Mouse (Mus musculus): ENCODE measurements around the gene Dpt. TPM values are rescaled to one million over a fixed set of nuclear protein-coding genes. Genes with fewer than 3 reads are reported as not detected.
"Not testable (repeated sequence)": the region's sequence is repeated elsewhere in the genome, so short reads cannot be mapped to it uniquely, and the experiment has no call there.

The Dpt gene
- polyA plus RNA-seq, 1 experiment from 2014 or later = not detected

GRCm38 (mm10) chr1:164786165-164786564 lies 10.3 kb upstream of the Dpt start:
- Histone ChIP-seq H3K27me3 (ENCODE audit: control insufficient read depth, insufficient read depth, low read length) (no peaks in the 10 kb centered on the region), H3K4me2 (ENCODE audit: low read depth, low read length) (no peak overlapping the region), H3K4me1 (ENCODE audit: control insufficient read depth, insufficient read depth, low read length) (no peaks in the 10 kb centered on the region), H3K4me3 (ENCODE audit: low read depth, low read length) (no peak overlapping the region), H3K27ac (ENCODE audit: low read depth, low read length) (no peak overlapping the region), H3K36me3 (ENCODE audit: control insufficient read depth, insufficient read depth, low read length) (no peaks in the 10 kb centered on the region), H3K9me3 (ENCODE audit: control insufficient read depth, low read length) (no peaks in the 10 kb centered on the region), H3K9ac (replicated peaks; ENCODE audit: low read depth, low read length) (no peak overlapping the region)
- 92% methylated on average over 5 of the region's 5 CpGs for WGBS
- ATAC-seq (ENCODE audit: low read depth) = no peak

GRCm38 (mm10) chr1:164787771-164788170 lies 8.7 kb upstream of the Dpt start:
- ATAC-seq (ENCODE audit: low read depth) = no peak
- 74% methylated on average over 7 of the region's 7 CpGs for WGBS
- Histone ChIP-seq H3K36me3 (ENCODE audit: control insufficient read depth, insufficient read depth, low read length) (no peaks in the 10 kb centered on the region), H3K27me3 (ENCODE audit: control insufficient read depth, insufficient read depth, low read length) (no peaks in the 10 kb centered on the region), H3K27ac (ENCODE audit: low read depth, low read length) (no peak overlapping the region), H3K9me3 (ENCODE audit: control insufficient read depth, low read length) (no peaks in the 10 kb centered on the region), H3K4me1 (ENCODE audit: control insufficient read depth, insufficient read depth, low read length) (no peaks in the 10 kb centered on the region), H3K4me2 (ENCODE audit: low read depth, low read length) (no peak overlapping the region), H3K4me3 (ENCODE audit: low read depth, low read length) (no peak overlapping the region), H3K9ac (replicated peaks; ENCODE audit: low read depth, low read length) (no peak overlapping the region)

DNA sequence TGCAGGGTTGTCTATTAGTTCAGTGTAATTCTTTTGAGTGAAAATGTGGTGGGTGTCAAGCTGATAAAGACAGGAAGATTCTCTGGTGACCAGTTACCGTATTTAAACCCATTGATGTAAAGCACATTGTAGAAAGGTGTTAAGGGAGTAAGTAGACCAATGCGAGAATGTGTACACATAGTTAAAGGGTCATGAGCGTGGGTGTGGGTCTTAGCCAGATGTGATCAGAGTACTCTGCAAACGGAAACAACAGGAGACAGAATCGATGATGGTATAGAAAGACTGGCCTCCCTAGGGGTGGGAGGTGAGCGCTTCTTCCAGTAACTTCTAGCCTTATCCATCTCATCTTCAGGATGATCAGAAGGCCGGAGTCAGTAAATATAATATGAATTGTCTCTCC lies 8.2 kb upstream of the Dpt start:
- no peak overlapping the region for H3K4me3 ChIP-seq (ENCODE audit: low read depth, low read length)
- no peak for ATAC-seq (ENCODE audit: low read depth)
- no peak overlapping the region for H3K9ac ChIP-seq (replicated peaks; ENCODE audit: low read depth, low read length)
- H3K4me1 ChIP-seq (ENCODE audit: control insufficient read depth, insufficient read depth, low read length) = no peaks in the 10 kb centered on the region
- H3K4me2 ChIP-seq (ENCODE audit: low read depth, low read length) = no peak overlapping the region
- no peaks in the 10 kb centered on the region for H3K9me3 ChIP-seq (ENCODE audit: control insufficient read depth, low read length)
- no peaks in the 10 kb centered on the region for H3K36me3 ChIP-seq (ENCODE audit: control insufficient read depth, insufficient read depth, low read length)
- no peaks in the 10 kb centered on the region for H3K27me3 ChIP-seq (ENCODE audit: control insufficient read depth, insufficient read depth, low read length)
- H3K27ac ChIP-seq (ENCODE audit: low read depth, low read length) = no peak overlapping the region
- WGBS = 91% methylated on average over 7 of the region's 7 CpGs

- H3K9ac ChIP-seq (replicated peaks; ENCODE audit: low read depth, low read length); H3K27ac ChIP-seq (ENCODE audit: low read depth, low read length); H3K36me3 ChIP-seq (ENCODE audit: control insufficient read depth, insufficient read depth, low read length); H3K4me2 ChIP-seq (ENCODE audit: low read depth, low read length); H3K9me3 ChIP-seq (ENCODE audit: control insufficient read depth, low read length); H3K4me1 ChIP-seq (ENCODE audit: control insufficient read depth, insufficient read depth, low read length); H3K27me3 ChIP-seq (ENCODE audit: control insufficient read depth, insufficient read depth, low read length); H3K4me3 ChIP-seq (ENCODE audit: low read depth, low read length); ATAC-seq (ENCODE audit: low read depth): not testable (repeated sequence)
- 96% methylated on average over 12 of the region's 12 CpGs for WGBS
Measured at GRCm38 (mm10) chr1:164790296-164790695, 6.1 kb upstream of the Dpt start.

DNA sequence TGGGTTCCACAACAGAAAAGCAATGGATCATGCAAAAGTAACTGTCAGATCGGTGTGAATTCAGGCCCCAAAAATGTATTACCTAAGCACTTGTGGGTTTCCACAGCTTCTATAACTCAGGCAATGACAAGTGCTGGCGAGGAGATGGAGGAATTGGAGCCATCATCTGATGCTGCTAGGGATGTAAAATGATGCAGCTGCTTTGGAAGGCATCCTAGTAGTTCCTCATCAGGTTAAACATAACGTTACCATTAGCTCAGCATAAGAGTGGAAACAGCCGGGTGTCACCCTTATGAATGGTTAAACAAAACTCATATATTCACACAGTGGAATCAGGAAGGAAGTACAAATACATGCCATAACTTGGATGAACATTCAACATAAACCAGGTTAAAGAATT lies 3.4 kb upstream of the Dpt start:
- WGBS = 87% methylated on average over 4 of the region's 4 CpGs
- Histone ChIP-seq H3K4me2 (ENCODE audit: low read depth, low read length) (no peak overlapping the region), H3K27ac (ENCODE audit: low read depth, low read length) (no peak overlapping the region), H3K36me3 (ENCODE audit: control insufficient read depth, insufficient read depth, low read length) (no peaks in the 10 kb centered on the region), H3K9ac (replicated peaks; ENCODE audit: low read depth, low read length) (no peak overlapping the region), H3K4me3 (ENCODE audit: low read depth, low read length) (no peak overlapping the region), H3K4me1 (ENCODE audit: control insufficient read depth, insufficient read depth, low read length) (no peaks in the 10 kb centered on the region), H3K9me3 (ENCODE audit: control insufficient read depth, low read length) (no peaks in the 10 kb centered on the region), H3K27me3 (ENCODE audit: control insufficient read depth, insufficient read depth, low read length) (no peaks in the 10 kb centered on the region)
- no peak for ATAC-seq (ENCODE audit: low read depth)

DNA sequence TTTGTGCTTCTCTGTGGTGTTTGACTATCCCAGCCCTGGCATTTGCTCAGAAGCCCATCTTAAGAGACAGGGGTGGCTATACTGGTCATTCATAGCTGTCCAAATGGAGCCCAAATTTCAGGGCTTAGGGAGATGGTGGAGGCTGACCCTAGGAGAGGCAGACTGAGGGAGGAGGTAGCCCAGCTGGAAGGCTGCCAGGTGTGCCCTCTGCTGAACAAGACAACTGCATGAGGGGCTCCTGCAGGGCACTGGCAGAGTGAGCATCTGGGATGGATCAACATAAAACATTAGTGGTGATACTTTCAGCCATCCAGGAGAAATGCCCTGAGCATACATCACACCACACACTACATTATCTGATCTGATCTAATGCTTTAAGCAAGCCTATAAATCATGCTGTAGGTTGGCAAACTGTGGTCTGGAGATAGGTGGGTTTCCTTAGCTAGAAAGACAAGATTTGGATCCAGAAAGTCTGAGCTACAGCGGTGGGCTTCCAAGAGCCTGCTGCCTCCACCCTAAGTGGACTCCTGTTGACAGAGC lies 1.4 kb downstream of the Dpt start:
- no peak overlapping the region for H3K27ac ChIP-seq (ENCODE audit: low read depth, low read length)
- no peaks in the 10 kb centered on the region for H3K9me3 ChIP-seq (ENCODE audit: control insufficient read depth, low read length)
- H3K4me2 ChIP-seq (ENCODE audit: low read depth, low read length) = no peak overlapping the region
- H3K4me1 ChIP-seq (ENCODE audit: control insufficient read depth, insufficient read depth, low read length) = no peaks in the 10 kb centered on the region
- H3K27me3 ChIP-seq (ENCODE audit: control insufficient read depth, insufficient read depth, low read length) = no peaks in the 10 kb centered on the region
- H3K4me3 ChIP-seq (ENCODE audit: low read depth, low read length) = no peak overlapping the region
- H3K9ac ChIP-seq (replicated peaks; ENCODE audit: low read depth, low read length) = no peak overlapping the region
- peak; percentile 41 for ATAC-seq (ENCODE audit: low read depth)
- 83% methylated on average over 1 of the region's 1 CpGs for WGBS
- H3K36me3 ChIP-seq (ENCODE audit: control insufficient read depth, insufficient read depth, low read length) = no peaks in the 10 kb centered on the region

DNA sequence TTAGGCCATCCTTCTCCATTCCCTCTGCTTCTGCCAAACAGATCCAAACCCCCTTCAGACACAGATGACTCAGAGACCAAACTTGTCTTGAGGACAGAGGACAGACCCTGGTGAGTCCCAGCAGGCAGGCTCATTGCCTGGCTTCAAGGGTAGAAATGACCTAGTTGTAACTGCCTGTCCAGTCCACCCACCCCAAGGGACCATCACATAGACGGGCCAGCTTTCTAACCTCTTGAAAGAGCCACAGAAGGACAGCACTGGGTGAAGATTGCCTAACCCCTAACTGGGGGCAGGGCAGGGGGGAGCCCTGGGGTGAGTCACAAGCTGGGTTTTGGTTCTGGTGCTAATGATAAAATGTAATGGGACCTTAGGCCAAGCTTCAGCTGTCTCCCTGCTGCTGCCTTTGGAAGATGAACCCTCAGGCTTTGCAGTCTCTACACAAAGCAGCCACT lies 2.1 kb downstream of the Dpt start:
- 0 out of 2 replicates have a peak, but pooled peaks have one; percentile 33 for ATAC-seq (ENCODE audit: low read depth)
- Histone ChIP-seq H3K36me3 (ENCODE audit: control insufficient read depth, insufficient read depth, low read length) (no peaks in the 10 kb centered on the region), H3K9ac (replicated peaks; ENCODE audit: low read depth, low read length) (no peak overlapping the region), H3K27me3 (ENCODE audit: control insufficient read depth, insufficient read depth, low read length) (no peaks in the 10 kb centered on the region), H3K27ac (ENCODE audit: low read depth, low read length) (no peak overlapping the region), H3K4me1 (ENCODE audit: control insufficient read depth, insufficient read depth, low read length) (no peaks in the 10 kb centered on the region), H3K9me3 (ENCODE audit: control insufficient read depth, low read length) (no peaks in the 10 kb centered on the region), H3K4me2 (ENCODE audit: low read depth, low read length) (no peak overlapping the region), H3K4me3 (ENCODE audit: low read depth, low read length) (no peak overlapping the region)
- WGBS = 64% methylated on average over 1 of the region's 1 CpGs

DNA sequence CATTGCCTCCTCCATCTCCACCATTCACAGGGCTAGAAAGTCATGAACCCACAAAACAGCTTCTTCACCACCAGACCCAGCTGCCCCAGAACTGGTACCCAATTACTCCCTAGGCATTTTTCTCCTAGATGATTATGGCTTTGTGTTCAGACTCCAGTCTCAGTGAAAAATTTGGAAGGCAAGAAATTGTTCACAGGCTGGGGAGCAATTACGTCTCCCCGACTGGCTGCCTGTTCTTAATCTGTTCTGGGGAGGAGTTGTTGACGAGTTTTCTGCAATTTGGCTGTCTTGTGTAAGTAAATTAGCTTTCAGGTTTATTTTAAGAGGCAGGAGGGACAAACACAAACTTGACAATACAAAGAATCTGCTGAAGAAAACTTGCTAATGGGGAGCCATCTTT lies 2.7 kb downstream of the Dpt start:
- ATAC-seq (ENCODE audit: low read depth) = no peak

DNA sequence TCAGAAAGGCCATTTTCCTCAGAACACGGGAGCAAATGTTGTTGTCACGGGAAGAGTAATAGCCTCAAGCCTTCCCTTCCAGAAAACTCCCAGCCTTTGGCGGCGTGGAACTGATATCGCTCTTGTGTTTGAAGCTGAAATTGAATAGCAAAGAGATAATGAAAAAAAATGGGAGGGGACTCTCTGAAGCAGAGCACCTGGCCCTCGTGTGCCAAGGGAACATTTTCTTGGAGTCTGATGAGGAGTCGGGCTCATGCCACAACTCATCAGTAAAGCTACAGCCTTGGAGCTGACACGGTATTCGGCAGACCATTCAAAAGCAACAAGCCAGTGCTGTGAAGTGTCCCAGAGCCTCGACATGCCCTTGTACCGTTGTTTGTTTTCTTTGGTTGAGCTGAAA lies 7.8 kb downstream of the Dpt start:
- Histone ChIP-seq H3K4me1 (ENCODE audit: control insufficient read depth, insufficient read depth, low read length) (no peaks in the 10 kb centered on the region), H3K27me3 (ENCODE audit: control insufficient read depth, insufficient read depth, low read length) (no peaks in the 10 kb centered on the region), H3K27ac (ENCODE audit: low read depth, low read length) (no peak overlapping the region), H3K4me2 (ENCODE audit: low read depth, low read length) (no peak overlapping the region), H3K36me3 (ENCODE audit: control insufficient read depth, insufficient read depth, low read length) (no peaks in the 10 kb centered on the region), H3K9ac (replicated peaks; ENCODE audit: low read depth, low read length) (no peak overlapping the region), H3K9me3 (ENCODE audit: control insufficient read depth, low read length) (no peaks in the 10 kb centered on the region), H3K4me3 (ENCODE audit: low read depth, low read length) (no peak overlapping the region)
- 74% methylated on average over 11 of the region's 11 CpGs for WGBS
- ATAC-seq (ENCODE audit: low read depth) = peak; percentile 46; the same call in 1 of the 2 replicates

More for the DNA sequence above, 2.7 kb downstream of the Dpt start:
- Histone ChIP-seq H3K27me3 (ENCODE audit: control insufficient read depth, insufficient read depth, low read length) (no peaks in the 10 kb centered on the region), H3K9ac (replicated peaks; ENCODE audit: low read depth, low read length) (no peak overlapping the region), H3K27ac (ENCODE audit: low read depth, low read length) (no peak overlapping the region), H3K9me3 (ENCODE audit: control insufficient read depth, low read length) (no peaks in the 10 kb centered on the region), H3K4me3 (ENCODE audit: low read depth, low read length) (no peak overlapping the region), H3K36me3 (ENCODE audit: control insufficient read depth, insufficient read depth, low read length) (no peaks in the 10 kb centered on the region), H3K4me1 (ENCODE audit: control insufficient read depth, insufficient read depth, low read length) (no peaks in the 10 kb centered on the region), H3K4me2 (ENCODE audit: low read depth, low read length) (no peak overlapping the region)
- 60% methylated on average over 3 of the region's 3 CpGs for whole genome bisulfite sequencing
